Mouse (Mus musculus) olfactory bulb, adult 2 months (tissue): ENCODE results near the gene Sdc3. TPM values are rescaled to one million over a fixed set of nuclear protein-coding genes. Genes with fewer than 3 reads are reported as not detected.

Source experiments
- H3K27ac ChIP-seq: fragments of 200-500 bp; 2 replicates; pipeline ENCODE4 v1.5.1; 2012; ENCODE audit warnings: low read depth, low read length; ENCODE audit not compliant: insufficient read depth
- H3K4me1 ChIP-seq: fragments of 200-500 bp; 2 replicates; pipeline ENCODE4 v1.6.1; 2012; ENCODE audit warnings: low read length; ENCODE audit not compliant: control insufficient read depth, insufficient read depth
- H3K4me3 ChIP-seq: fragments of 200-500 bp; 2 replicates; pipeline ENCODE4 v1.5.1; 2012; ENCODE audit warnings: mild to moderate bottlenecking, low read depth, low read length, moderate library complexity; ENCODE audit not compliant: insufficient read depth
- CTCF ChIP-seq: fragments of 200-500 bp; IDR thresholded peaks from 2 replicates; pipeline ENCODE4 v1.5.1; 2012; ENCODE audit warnings: low read depth, mild to moderate bottlenecking, low read length, moderate library complexity; ENCODE audit not compliant: insufficient read depth
- POLR2A ChIP-seq: fragments of 200-500 bp; IDR thresholded peaks from 2 replicates; pipeline ENCODE4 v1.6.1; 2012; ENCODE audit warnings: mild to moderate bottlenecking, low read depth, low read length, moderate library complexity; ENCODE audit not compliant: insufficient read depth
- WGBS: fragments of 180-500 bp; shearing (Covaris S2); methylation state at CpG from one replicate; pipeline ENCODE4 v1.1.7; 2018; 5-methylcytosine and 5-hydroxymethylcytosine counted together
- polyA plus RNA-seq: library from polyadenylated mRNA; stranded (reverse); fragments of >200 nt; gene quantifications from 2 replicates; pipeline ENCODE4 v1.2.4, GENCODE M21; 2012; ENCODE audit warnings: low replicate concordance; ENCODE audit not compliant: missing spikeins, insufficient read depth, insufficient read length

Gene Sdc3
- polyA plus RNA-seq, 1 experiment: 81.4 TPM

- TF ChIP-seq POLR2A (no peak), CTCF (no peak)
- H3K4me3 ChIP-seq: no peak overlapping the region
- peak overlapping the region; percentile 53; the same call in 1 of the 2 replicates for H3K27ac ChIP-seq
- H3K4me1 ChIP-seq: peaks cover 6% of the 10 kb centered on the region
- WGBS: 25% methylated on average over 18 of the region's 18 CpGs
Measured at GRCm38 (mm10) chr4:130828851-130829673, 36.7 kb downstream of the Sdc3 start.

GRCm38 (mm10) chr4:130834122-130834521 is 41.8 kb downstream of the Sdc3 start:
- WGBS: 54% methylated on average over 1 of the region's 1 CpGs
- Histone ChIP-seq H3K27ac (no peak overlapping the region), H3K4me3 (no peak overlapping the region), H3K4me1 (peaks cover 26% of the 10 kb centered on the region)
- no peak for TF ChIP-seq POLR2A
- no peak for TF ChIP-seq CTCF

GRCm38 (mm10) chr4:130835550-130835949 is 43.2 kb downstream of the Sdc3 start:
- 85% methylated on average over 4 of the region's 4 CpGs for WGBS
- Histone ChIP-seq H3K4me3 (no peak overlapping the region), H3K27ac (no peak overlapping the region), H3K4me1 (peaks cover 23% of the 10 kb centered on the region)
- TF ChIP-seq CTCF (no peak), POLR2A (no peak)

- no peak for TF ChIP-seq POLR2A
- TF ChIP-seq CTCF: no peak
- Histone ChIP-seq H3K4me3 (no peak overlapping the region), H3K4me1 (peaks cover 23% of the 10 kb centered on the region), H3K27ac (no peak overlapping the region)
- WGBS: 9% methylated on average over 20 of the region's 20 CpGs
Measured at GRCm38 (mm10) chr4:130836281-130837061, 44.1 kb downstream of the Sdc3 start.

- WGBS: 45% methylated on average over 11 of the region's 11 CpGs
- no peak overlapping the region for H3K27ac ChIP-seq
Measured at GRCm38 (mm10) chr4:130838585-130838984, 46.2 kb downstream of the Sdc3 start.

GRCm38 (mm10) chr4:130841107-130841840 is 48.9 kb downstream of the Sdc3 start:
- H3K27ac ChIP-seq: no peak overlapping the region
- H3K4me1 ChIP-seq: peaks cover 18% of the 10 kb centered on the region
- H3K4me3 ChIP-seq: no peak overlapping the region
- WGBS: 29% methylated on average over 8 of the region's 8 CpGs
- TF ChIP-seq CTCF: no peak
- no peak for TF ChIP-seq POLR2A

More at GRCm38 (mm10) chr4:130838585-130838984, 46.2 kb downstream of the Sdc3 start:
- peaks cover 23% of the 10 kb centered on the region for H3K4me1 ChIP-seq
- no peak for TF ChIP-seq POLR2A
- no peak for TF ChIP-seq CTCF
- H3K4me3 ChIP-seq: no peak overlapping the region

GRCm38 (mm10) chr4:130848814-130849213 is 56.5 kb downstream of the Sdc3 start:
- H3K4me1 ChIP-seq: no peaks in the 10 kb centered on the region
- H3K27ac ChIP-seq: no peak overlapping the region
- 82% methylated on average over 14 of the region's 14 CpGs for WGBS
- H3K4me3 ChIP-seq: no peak overlapping the region
- TF ChIP-seq POLR2A: no peak
- TF ChIP-seq CTCF: no peak

- Histone ChIP-seq H3K4me1 (peaks cover 14% of the 10 kb centered on the region), H3K4me3 (no peak overlapping the region), H3K27ac (no peak overlapping the region)
- 73% methylated on average over 8 of the region's 8 CpGs for WGBS
- TF ChIP-seq CTCF (no peak), POLR2A (no peak)
Measured at GRCm38 (mm10) chr4:130857661-130858060, 65.3 kb downstream of the Sdc3 start.
